ENCODE assay signal across 22 mouse cellular contexts in genomic region chr9:45942464-45942863, GRCm38 (mm10). TPM values are rescaled to one million over a fixed set of nuclear protein-coding genes. Genes with fewer than 3 reads are reported as not detected.
DNase-seq lines count a peak whose midpoint lies in the region; ATAC-seq and TF ChIP-seq lines count a peak whose summit lies in the region.
"Had no signal": no experiment of that assay in that cellular context is flagged by ENCODE, and none has a peak within 500 bp of the region (broad histone marks: within the 10 kb centered on the region; RNA-seq: fewer than 3 reads in every experiment).

No protein-coding gene starts in this region.

- no peak for TF ChIP-seq EP300 in liver, postnatal 0 days (IDR thresholded peaks at IDR 0.05; ENCODE audit: low read depth)

- H3K9ac ChIP-seq in embryonic facial prominence, embryonic 14.5 days (ENCODE audit: low read depth, low read length), result no peak overlapping the region
- no peak overlapping the region for H3K9ac ChIP-seq in liver, embryonic 13.5 days
- H3K9ac ChIP-seq in liver, postnatal 0 days (replicated peaks), result no peak overlapping the region
- no peak overlapping the region for H3K9ac ChIP-seq in forebrain, embryonic 13.5 days
- H3K9ac ChIP-seq: embryonic facial prominence, embryonic 15.5 days; forebrain, embryonic 15.5 days; heart, embryonic 12.5 days; hindbrain, embryonic 14.5 days had no signal

- H3K4me3 ChIP-seq in embryonic facial prominence, embryonic 14.5 days (ENCODE audit: low read depth, low read length), result no peak overlapping the region
- H3K4me3 ChIP-seq in embryonic facial prominence, embryonic 10.5 days, result no peak overlapping the region
- H3K4me3 ChIP-seq in liver, embryonic 13.5 days (replicated peaks), result no peak overlapping the region
- no peak overlapping the region for H3K4me3 ChIP-seq in liver, postnatal 0 days (ENCODE audit: low read depth, low read length)
- no peak overlapping the region for H3K4me3 ChIP-seq in forebrain, embryonic 13.5 days
- H3K4me3 ChIP-seq: embryonic facial prominence, embryonic 15.5 days; erythroblast, embryonic 14.5 days; forebrain, embryonic 10.5 days; forebrain, embryonic 15.5 days; heart, adult 2 months; heart, embryonic 12.5 days; hindbrain, embryonic 10.5 days had no signal

- 0 out of 2 replicates have a peak, but pooled peaks have one; percentile 12 for ATAC-seq in embryonic facial prominence, embryonic 14.5 days (ENCODE audit: low read depth)
- peak; percentile 70 for ATAC-seq in liver, embryonic 13.5 days (ENCODE audit: low read depth)
- ATAC-seq in liver, postnatal 0 days, result peak; percentile 38
- ATAC-seq in forebrain, embryonic 13.5 days, result no peak
- ATAC-seq: forebrain, embryonic 15.5 days; inflammation-experienced regulatory T-cells, adult 6 months had no signal

- H3K9me3 ChIP-seq in embryonic facial prominence, embryonic 14.5 days (ENCODE audit: control insufficient read depth, low read length), result no peaks in the 10 kb centered on the region
- no peaks in the 10 kb centered on the region for H3K9me3 ChIP-seq in embryonic facial prominence, embryonic 10.5 days
- 0 out of 2 replicates have a peak, but pooled peaks cover 6% of the 10 kb centered on the region for H3K9me3 ChIP-seq in liver, embryonic 13.5 days (replicated peaks)
- no peaks in the 10 kb centered on the region for H3K9me3 ChIP-seq in liver, postnatal 0 days (ENCODE audit: low read length)
- H3K9me3 ChIP-seq in forebrain, embryonic 13.5 days (replicated peaks), result no peaks in the 10 kb centered on the region
- H3K9me3 ChIP-seq: embryonic facial prominence, embryonic 15.5 days; forebrain, embryonic 10.5 days; forebrain, embryonic 15.5 days; heart, embryonic 12.5 days; hindbrain, embryonic 10.5 days had no signal

- H3K4me1 ChIP-seq in embryonic facial prominence, embryonic 14.5 days (ENCODE audit: control insufficient read depth, insufficient read depth, low read length), result no peaks in the 10 kb centered on the region
- H3K4me1 ChIP-seq in embryonic facial prominence, embryonic 10.5 days, result no peaks in the 10 kb centered on the region
- peaks cover 57% of the 10 kb centered on the region for H3K4me1 ChIP-seq in liver, embryonic 13.5 days (replicated peaks)
- H3K4me1 ChIP-seq in liver, postnatal 0 days (ENCODE audit: insufficient read depth), result peaks cover 16% of the 10 kb centered on the region
- H3K4me1 ChIP-seq in forebrain, embryonic 13.5 days, result no peaks in the 10 kb centered on the region
- H3K4me1 ChIP-seq: embryonic facial prominence, embryonic 15.5 days; forebrain, embryonic 15.5 days; heart, embryonic 12.5 days had no signal

- H3K4me2 ChIP-seq in embryonic facial prominence, embryonic 14.5 days (ENCODE audit: low read depth, low read length), result no peak overlapping the region
- peak overlapping the region; percentile 38 for H3K4me2 ChIP-seq in liver, embryonic 13.5 days
- H3K4me2 ChIP-seq in liver, postnatal 0 days (ENCODE audit: low read depth, low read length), result no peak overlapping the region
- H3K4me2 ChIP-seq in forebrain, embryonic 13.5 days, result no peak overlapping the region
- H3K4me2 ChIP-seq: embryonic facial prominence, embryonic 15.5 days; forebrain, embryonic 15.5 days; heart, embryonic 12.5 days; hindbrain, embryonic 14.5 days had no signal

- TF ChIP-seq CTCF in liver, postnatal 0 days (IDR thresholded peaks at IDR 0.05; ENCODE audit: low read depth), result no peak

- no peaks in the 10 kb centered on the region for H3K27me3 ChIP-seq in embryonic facial prominence, embryonic 14.5 days (replicated peaks; ENCODE audit: control insufficient read depth, insufficient read depth, low read length)
- no peaks in the 10 kb centered on the region for H3K27me3 ChIP-seq in embryonic facial prominence, embryonic 10.5 days (replicated peaks; ENCODE audit: low read depth, poor library complexity, severe bottlenecking)
- H3K27me3 ChIP-seq in liver, embryonic 13.5 days, result no peaks in the 10 kb centered on the region
- H3K27me3 ChIP-seq in liver, postnatal 0 days (ENCODE audit: insufficient read depth, low read length), result no peaks in the 10 kb centered on the region
- no peaks in the 10 kb centered on the region for H3K27me3 ChIP-seq in forebrain, embryonic 13.5 days
- H3K27me3 ChIP-seq: embryonic facial prominence, embryonic 15.5 days; forebrain, embryonic 15.5 days; heart, embryonic 12.5 days had no signal

- no peak for DNase-seq in embryonic facial prominence, embryonic 14.5 days (ENCODE audit: low spot score)
- no peak for DNase-seq in embryonic facial prominence, embryonic 10.5 days (ENCODE audit: low spot score)
- peak; percentile 40 for DNase-seq in testis, postnatal 10 days (ENCODE audit: low spot score)
- DNase-seq in testis, postnatal 14 days (ENCODE audit: low spot score), result no peak
- no peak for DNase-seq in liver, embryonic 13.5 days
- peak; percentile 30 for DNase-seq in liver, postnatal 0 days
- no peak for DNase-seq in adrenal gland, adult 8-10 months
- DNase-seq: adrenal gland, adult 2 months; cerebellum, adult 11-12 months; cerebellum, adult 9-11 months; cerebellum, postnatal 36 days; gastrocnemius, postnatal 10 days; heart, adult 2 months had no signal

- no peak overlapping the region for H3K27ac ChIP-seq in embryonic facial prominence, embryonic 14.5 days (replicated peaks; ENCODE audit: low read depth, low read length)
- no peak overlapping the region for H3K27ac ChIP-seq in embryonic facial prominence, embryonic 10.5 days (replicated peaks)
- peak overlapping the region; percentile 63 for H3K27ac ChIP-seq in liver, embryonic 13.5 days
- H3K27ac ChIP-seq in liver, postnatal 0 days (ENCODE audit: low read depth), result no peak overlapping the region
- no peak overlapping the region for H3K27ac ChIP-seq in forebrain, embryonic 13.5 days
- H3K27ac ChIP-seq: embryonic facial prominence, embryonic 15.5 days; forebrain, embryonic 10.5 days; forebrain, embryonic 15.5 days; heart, adult 2 months; hindbrain, embryonic 10.5 days; hindbrain, embryonic 14.5 days had no signal

- peaks cover 83% of the 10 kb centered on the region for H3K36me3 ChIP-seq in embryonic facial prominence, embryonic 14.5 days (ENCODE audit: control insufficient read depth, insufficient read depth, low read length)
- H3K36me3 ChIP-seq in embryonic facial prominence, embryonic 10.5 days (replicated peaks), result peaks cover 90% of the 10 kb centered on the region
- H3K36me3 ChIP-seq in liver, embryonic 13.5 days, result peaks cover 93% of the 10 kb centered on the region
- peaks cover 70% of the 10 kb centered on the region for H3K36me3 ChIP-seq in liver, postnatal 0 days (replicated peaks; ENCODE audit: insufficient read depth, low read length)
- peaks cover 90% of the 10 kb centered on the region for H3K36me3 ChIP-seq in forebrain, embryonic 13.5 days (ENCODE audit: poor library complexity, severe bottlenecking)

- 89% methylated on average over 14 of the region's 16 CpGs for WGBS in embryonic facial prominence, embryonic 14.5 days
- WGBS in embryonic facial prominence, embryonic 10.5 days, result 95% methylated on average over 16 of the region's 16 CpGs
- 65% methylated on average over 16 of the region's 16 CpGs for WGBS in liver, embryonic 13.5 days (ENCODE audit: insufficient replicate concordance)
- 82% methylated on average over 16 of the region's 16 CpGs for WGBS in liver, postnatal 0 days (ENCODE audit: insufficient replicate concordance)
- 92% methylated on average over 16 of the region's 16 CpGs for WGBS in forebrain, embryonic 13.5 days

RNA-seq across cellular contexts. Expression of gene Tagln, which starts 6.6 kb away (rescaled TPM):
- 52.6 and 59.1 TPM in 2 replicates for polyA plus RNA-seq in embryonic facial prominence, embryonic 14.5 days (2014; fragmentation: Nextera tagmentation; extraction: Ambion mirVana)
- polyA plus RNA-seq in embryonic facial prominence, embryonic 10.5 days (2016; fragmentation: Nextera tagmentation; extraction: Ambion mirVana), result 12.4 and 15.1 TPM in 2 replicates
- 7.5 and 8.0 TPM in 2 replicates for polyA plus RNA-seq in liver, embryonic 13.5 days (2015; fragmentation: Nextera tagmentation; extraction: Ambion mirVana)
- polyA plus RNA-seq in liver, postnatal 0 days (2015; fragmentation: Nextera tagmentation; extraction: Ambion mirVana), result 3.6 and 5.2 TPM in 2 replicates
- 100 to 1,000 TPM in 3 of 4 experiments, 10 to 100 TPM in 1; 89.8 to 116 (median 110) TPM for total RNA-seq in adrenal gland, adult 8-10 months (2022)
- 2.5 and 3.1 TPM in 2 replicates for polyA plus RNA-seq in forebrain, embryonic 13.5 days (2015; fragmentation: Nextera tagmentation; extraction: Ambion mirVana)
- polyA plus RNA-seq: erythroblast, embryonic 14.5 days had no signal

RNA-seq across cellular contexts. Expression of gene Sidt2, which starts 12.6 kb away (rescaled TPM):
- polyA plus RNA-seq in embryonic facial prominence, embryonic 14.5 days (2014; fragmentation: Nextera tagmentation; extraction: Ambion mirVana), result 47.9 and 50.4 TPM in 2 replicates
- polyA plus RNA-seq in embryonic facial prominence, embryonic 10.5 days (2016; fragmentation: Nextera tagmentation; extraction: Ambion mirVana), result 24.7 and 27.4 TPM in 2 replicates
- 17.7 and 19.6 TPM in 2 replicates for polyA plus RNA-seq in liver, embryonic 13.5 days (2015; fragmentation: Nextera tagmentation; extraction: Ambion mirVana)
- polyA plus RNA-seq in liver, postnatal 0 days (2015; fragmentation: Nextera tagmentation; extraction: Ambion mirVana), result 23.5 and 23.6 TPM in 2 replicates
- 100 to 1,000 TPM; 180 to 380 (median 226) TPM for total RNA-seq in adrenal gland, adult 8-10 months (2022)
- polyA plus RNA-seq in forebrain, embryonic 13.5 days (2015; fragmentation: Nextera tagmentation; extraction: Ambion mirVana), result 22.6 and 26.3 TPM in 2 replicates

RNA-seq across cellular contexts. Expression of gene Rnf214, which starts 35.8 kb away (rescaled TPM):
- polyA plus RNA-seq in embryonic facial prominence, embryonic 14.5 days (2014; fragmentation: Nextera tagmentation; extraction: Ambion mirVana), result 47.7 and 50.3 TPM in 2 replicates
- 61.5 and 66.8 TPM in 2 replicates for polyA plus RNA-seq in embryonic facial prominence, embryonic 10.5 days (2016; fragmentation: Nextera tagmentation; extraction: Ambion mirVana)
- polyA plus RNA-seq in liver, embryonic 13.5 days (2015; fragmentation: Nextera tagmentation; extraction: Ambion mirVana), result 13.3 and 17.0 TPM in 2 replicates
- 13.0 and 15.9 TPM in 2 replicates for polyA plus RNA-seq in liver, postnatal 0 days (2015; fragmentation: Nextera tagmentation; extraction: Ambion mirVana)
- total RNA-seq in adrenal gland, adult 8-10 months (2022), result 10 to 100 TPM; 47.5 to 69.5 (median 52.4) TPM
- 92.9 and 94.3 TPM in 2 replicates for polyA plus RNA-seq in forebrain, embryonic 13.5 days (2015; fragmentation: Nextera tagmentation; extraction: Ambion mirVana)

RNA-seq across cellular contexts. Expression of gene Pcsk7, which starts 36.2 kb away (rescaled TPM):
- polyA plus RNA-seq in embryonic facial prominence, embryonic 14.5 days (2014; fragmentation: Nextera tagmentation; extraction: Ambion mirVana), result 16.3 and 18.9 TPM in 2 replicates
- polyA plus RNA-seq in embryonic facial prominence, embryonic 10.5 days (2016; fragmentation: Nextera tagmentation; extraction: Ambion mirVana), result 18.9 and 21.2 TPM in 2 replicates
- polyA plus RNA-seq in liver, embryonic 13.5 days (2015; fragmentation: Nextera tagmentation; extraction: Ambion mirVana), result 7.4 and 7.7 TPM in 2 replicates
- 5.8 and 6.8 TPM in 2 replicates for polyA plus RNA-seq in liver, postnatal 0 days (2015; fragmentation: Nextera tagmentation; extraction: Ambion mirVana)
- total RNA-seq in adrenal gland, adult 8-10 months (2022), result 10 to 100 TPM; 27.9 to 44.9 (median 36.6) TPM
- polyA plus RNA-seq in forebrain, embryonic 13.5 days (2015; fragmentation: Nextera tagmentation; extraction: Ambion mirVana), result 20.1 and 24.9 TPM in 2 replicates

Comparison
In these comparisons a context has a peak if more than half of its experiments do, and no peak if none do; other contexts are left out.
1. DNase-seq: peak in testis, postnatal 10 days (single experiment) and liver, postnatal 0 days (single experiment); none in embryonic facial prominence, embryonic 14.5 days (single experiment), embryonic facial prominence, embryonic 10.5 days (single experiment), testis, postnatal 14 days (single experiment), liver, embryonic 13.5 days (single experiment) and adrenal gland, adult 8-10 months (single experiment).